Mouse (Mus musculus): ENCODE measurements at regions not wholly inside any gene's neighbourhood (a gene's known extent, or its start where the extent isn't known, plus 50 kb on each side); places are given as distances from the start of the nearest gene placed in this dataset.

DNA sequence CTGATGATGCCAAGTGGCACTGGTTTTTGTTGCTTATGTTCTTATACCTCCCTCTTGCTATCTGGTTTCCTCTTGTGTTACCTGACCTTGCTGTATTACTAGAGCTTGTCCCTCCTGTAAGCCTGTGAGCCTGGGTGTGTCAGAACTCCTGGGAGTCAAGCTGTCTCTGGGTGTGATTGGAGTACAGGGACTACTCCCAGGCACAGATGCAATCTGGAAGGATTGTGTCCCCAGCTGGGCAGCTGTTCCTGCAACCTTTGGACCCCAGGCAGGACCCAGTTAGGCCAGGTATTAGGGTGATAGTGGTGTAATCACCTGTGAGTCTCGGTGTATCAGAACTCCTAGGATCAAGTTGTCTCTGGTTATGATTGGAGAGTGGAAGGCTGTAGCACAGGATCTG is 97.4 kb upstream of the Dock11 start:
- DNase-seq = no peak

DNA sequence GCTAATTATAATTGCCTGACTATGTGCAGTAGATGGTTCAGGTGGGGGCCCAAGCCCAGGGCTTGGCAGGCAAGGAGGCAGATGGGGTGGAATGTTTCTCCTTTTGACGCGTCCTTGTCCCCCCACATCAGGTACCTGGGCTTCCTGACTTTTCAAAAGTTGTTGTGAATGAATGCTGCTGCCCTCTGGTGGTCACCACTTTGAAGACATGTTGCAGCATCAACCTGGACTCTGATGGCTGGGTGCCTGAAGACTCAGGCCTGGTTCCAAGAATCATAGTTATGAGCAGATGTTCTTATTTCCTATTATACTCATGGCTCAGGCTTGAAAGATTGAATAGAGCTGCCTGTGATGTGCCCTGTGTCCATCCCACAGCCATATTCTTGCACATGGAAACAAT is 75.4 kb upstream of the Dock11 start:
- DNase-seq = peak; percentile 41

DNA sequence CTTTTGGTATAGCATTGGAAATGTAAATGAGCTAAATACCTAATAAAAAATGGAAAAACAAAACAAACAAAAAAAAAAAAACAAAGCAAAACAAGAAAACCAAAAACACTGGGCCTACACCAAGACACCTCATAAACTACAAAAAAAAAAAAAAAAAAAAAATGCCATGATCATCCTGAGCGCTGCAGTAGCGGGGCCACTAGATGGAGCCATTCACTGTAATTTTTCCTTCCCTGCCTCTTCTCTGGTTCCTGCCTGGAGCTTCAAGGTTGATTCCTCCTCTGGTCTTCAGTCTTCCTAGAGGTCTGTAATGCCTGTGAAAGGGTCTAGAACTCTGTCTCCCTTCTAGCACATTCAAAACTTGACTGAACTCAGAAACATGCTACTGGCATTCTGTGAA is 54.2 kb upstream of the Dock11 start:
- peak; percentile 33 for DNase-seq

DNA sequence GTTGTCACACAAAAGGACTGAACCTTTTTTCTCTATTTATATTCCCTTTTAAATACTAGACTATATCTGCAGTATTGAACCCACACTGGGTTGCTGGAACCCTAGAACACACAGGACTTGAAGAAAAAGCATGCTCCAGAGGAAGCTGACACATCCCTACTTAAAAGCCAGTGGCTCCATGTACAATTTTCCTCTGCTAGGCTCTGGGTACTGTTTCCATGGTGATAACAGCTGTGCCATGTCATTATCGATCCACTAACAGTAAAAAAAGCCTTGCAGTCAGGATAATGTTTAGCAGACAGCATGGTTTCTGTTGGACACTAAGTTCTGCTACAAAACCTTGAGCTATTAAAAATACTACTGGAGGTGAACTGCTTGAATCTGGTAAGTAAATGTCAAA is 50.6 kb upstream of the Dock11 start:
- DNase-seq = no peak

Data from kidney, adult 18-20 months (tissue).